Mouse (Mus musculus): ENCODE data around the gene Pxn.

DNA sequence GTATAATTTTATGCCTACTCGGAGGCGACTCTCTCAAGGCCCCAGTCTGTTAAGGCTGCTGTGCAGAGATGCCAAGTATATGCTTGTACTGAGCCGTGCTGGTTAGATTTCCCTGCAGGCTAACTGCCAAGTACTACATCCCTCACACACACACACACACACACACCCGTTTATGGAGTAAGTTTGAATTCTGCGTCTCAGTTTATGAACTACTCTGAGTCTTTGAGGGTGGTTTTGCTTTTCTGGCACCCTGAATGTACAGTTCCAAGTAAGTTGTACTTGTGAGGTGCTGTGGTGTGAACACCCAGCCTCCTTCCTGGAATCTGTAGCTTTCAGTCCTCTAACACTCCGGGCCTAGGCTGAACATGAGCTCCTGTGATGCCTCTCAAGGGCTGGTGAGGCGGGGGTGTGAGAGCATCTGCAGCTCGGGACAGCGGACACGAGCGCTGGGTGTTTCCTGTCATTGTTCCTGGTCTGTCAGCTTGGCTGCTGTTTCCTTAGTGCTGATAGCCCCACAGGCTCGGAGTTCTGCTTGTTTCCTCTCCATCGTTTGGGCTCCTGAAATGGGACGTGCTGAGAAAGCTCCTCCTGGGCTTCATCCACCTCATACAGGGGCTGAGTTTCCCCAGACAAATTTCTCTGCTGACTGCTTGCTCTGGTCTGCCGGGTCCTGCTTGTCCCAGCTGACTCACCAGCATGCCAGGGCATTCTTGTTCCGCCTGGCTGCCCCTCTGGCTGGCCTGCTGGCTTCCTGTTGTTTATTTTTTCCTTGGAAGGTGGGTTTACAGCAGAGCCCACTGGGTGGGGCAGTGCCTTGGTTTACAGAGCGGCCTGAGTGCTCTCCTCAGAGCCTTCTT is 66.4 kb downstream of the Pxn start:
- TF ChIP-seq POLR2A (IDR thresholded peaks at IDR 0.05; ENCODE audit: control insufficient read depth, low read depth, low read length) (no peak), CTCF (IDR thresholded peaks at IDR 0.05; ENCODE audit: control insufficient read depth, insufficient read depth, insufficient replicate concordance, low read depth, low read length) (no peak)
